Mouse (Mus musculus) brown adipose tissue, adult 24 weeks (tissue): ENCODE results near the gene Fam168a. TPM values are rescaled to one million over a fixed set of nuclear protein-coding genes. Genes with fewer than 3 reads are reported as not detected.

Experiments used
- H3K27ac ChIP-seq: fragments of 200-500 bp; replicated peaks from 2 replicates; pipeline ENCODE4 v1.5.1; 2012; ENCODE audit warnings: low read depth, mild to moderate bottlenecking, low read length
- H3K4me1 ChIP-seq: fragments of 200-500 bp; 2 replicates; pipeline ENCODE4 v1.6.1; 2012; ENCODE audit warnings: low read length, mixed read lengths; ENCODE audit not compliant: control insufficient read depth, insufficient read depth, insufficient read length
- H3K4me3 ChIP-seq: fragments of 200-500 bp; 2 replicates; pipeline ENCODE4 v1.5.1; 2012; ENCODE audit warnings: low read depth, mild to moderate bottlenecking, low read length, moderate library complexity; ENCODE audit not compliant: insufficient read depth
- polyA plus RNA-seq: library from polyadenylated mRNA; stranded (reverse); fragments of >200 nt; gene quantifications from 2 replicates; pipeline ENCODE4 v1.2.4, GENCODE M21; 2012; ENCODE audit not compliant: missing spikeins, insufficient read depth, insufficient read length

Gene Fam168a
- polyA plus RNA-seq, 1 experiment, result 27.2 TPM

DNA sequence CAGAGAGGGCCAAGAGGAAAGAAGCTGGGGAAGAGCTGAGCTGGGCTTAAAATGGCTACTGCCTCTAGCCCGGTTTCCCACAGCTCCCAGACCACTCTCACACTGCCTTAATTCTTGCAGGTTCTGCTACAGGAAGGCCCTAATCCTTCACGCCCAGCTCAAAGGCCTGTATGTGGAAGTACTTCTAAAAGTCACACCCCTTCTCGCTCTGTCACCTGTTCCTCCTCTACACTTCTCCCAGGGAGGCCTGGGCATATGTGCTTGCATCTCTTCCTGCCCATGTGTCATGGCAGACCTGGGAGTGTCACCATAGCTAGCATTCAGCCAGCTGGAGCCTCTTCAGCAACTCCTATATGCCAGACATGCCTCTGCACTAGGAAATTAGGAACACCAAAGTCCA lies 147.0 kb downstream of the Fam168a start:
- no peak overlapping the region for H3K4me3 ChIP-seq
- no peak overlapping the region for H3K27ac ChIP-seq
- H3K4me1 ChIP-seq, result peaks cover 5% of the 10 kb centered on the region; the same call in 1 of the 2 replicates

- Histone ChIP-seq H3K27ac (no peak overlapping the region), H3K4me3 (no peak overlapping the region), H3K4me1 (peaks cover 5% of the 10 kb centered on the region; the same call in 1 of the 2 replicates)
Observed at GRCm38 (mm10) chr7:100854137-100854814, 147.8 kb downstream of the Fam168a start.

- no peak overlapping the region; the same call in 1 of the 2 replicates for H3K27ac ChIP-seq
- peaks cover 5% of the 10 kb centered on the region; the same call in 1 of the 2 replicates for H3K4me1 ChIP-seq
Observed at GRCm38 (mm10) chr7:100854861-100855260, 148.4 kb downstream of the Fam168a start.

GRCm38 (mm10) chr7:100855300-100855699 lies 148.9 kb downstream of the Fam168a start:
- H3K4me3 ChIP-seq, result 0 out of 2 replicates have a peak overlapping the region, but pooled peaks have one; percentile 7
- H3K4me1 ChIP-seq, result peaks cover 5% of the 10 kb centered on the region; the same call in 1 of the 2 replicates
- H3K27ac ChIP-seq, result peak overlapping the region; percentile 36

More at GRCm38 (mm10) chr7:100854861-100855260, 148.4 kb downstream of the Fam168a start:
- 0 out of 2 replicates have a peak overlapping the region, but pooled peaks have one; percentile 7 for H3K4me3 ChIP-seq

DNA sequence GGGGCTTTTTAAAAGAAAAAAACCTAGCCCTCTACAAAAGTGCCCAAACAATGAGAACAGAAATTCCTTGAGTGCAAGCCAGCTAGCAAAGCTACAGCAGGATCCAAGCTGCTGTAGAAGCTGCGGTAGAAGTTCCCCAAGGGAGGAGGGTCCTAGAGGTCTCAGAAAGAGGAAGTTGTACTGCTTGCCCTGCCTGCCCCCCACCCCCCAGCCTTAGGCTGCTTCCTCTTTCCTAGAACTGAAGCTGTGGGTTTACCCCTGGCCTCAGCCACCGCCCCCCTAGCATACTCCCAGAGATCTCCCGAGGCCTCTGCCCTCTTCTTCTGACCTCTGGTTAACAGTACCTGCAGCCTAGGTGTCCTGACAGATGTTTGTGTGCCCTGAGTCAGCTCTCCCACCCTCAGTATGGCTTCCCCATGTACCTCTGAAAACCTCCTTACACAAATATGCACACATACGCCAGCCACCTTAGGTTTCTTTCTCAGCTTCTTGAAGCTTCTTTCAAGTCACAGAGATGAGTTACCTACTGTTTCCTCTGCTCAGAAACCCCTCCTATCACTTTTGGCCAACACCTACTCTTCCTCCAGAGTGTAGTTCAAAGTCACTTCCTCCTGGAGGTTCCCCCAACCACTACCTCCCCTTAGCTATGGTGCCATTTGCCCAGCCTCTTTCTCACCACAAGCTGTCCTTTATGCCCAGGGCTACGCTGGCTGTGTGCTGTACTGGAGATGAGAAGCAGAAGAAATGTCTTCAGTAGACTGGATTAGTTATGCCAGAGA lies 149.5 kb downstream of the Fam168a start:
- H3K4me1 ChIP-seq, result peaks cover 5% of the 10 kb centered on the region; the same call in 1 of the 2 replicates
- no peak overlapping the region for H3K4me3 ChIP-seq
- peak overlapping the region; percentile 62 for H3K27ac ChIP-seq

DNA sequence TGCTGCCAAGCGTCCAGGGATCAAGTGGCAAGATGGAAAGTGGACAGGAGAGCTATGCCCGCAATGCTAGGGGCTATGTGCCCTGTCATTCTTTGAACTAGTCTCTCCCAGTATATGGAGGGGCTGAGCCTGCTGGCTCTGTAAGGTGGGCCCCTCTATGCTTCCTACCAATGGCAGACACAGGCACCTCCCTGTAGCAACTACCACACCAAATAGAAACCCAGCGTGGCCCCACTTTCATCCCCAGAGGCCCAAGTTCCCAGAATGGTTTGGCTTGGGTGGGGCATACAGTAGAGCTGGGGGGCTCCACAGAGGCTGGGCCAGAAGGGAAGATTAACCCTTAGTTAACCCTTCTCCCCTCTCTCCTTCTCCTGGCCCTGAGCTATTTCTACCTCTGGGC lies 154.0 kb downstream of the Fam168a start:
- no peaks in the 10 kb centered on the region for H3K4me1 ChIP-seq
- H3K27ac ChIP-seq, result no peak overlapping the region
- H3K4me3 ChIP-seq, result no peak overlapping the region

GRCm38 (mm10) chr7:100861209-100861608 lies 154.8 kb downstream of the Fam168a start:
- Histone ChIP-seq H3K27ac (no peak overlapping the region), H3K4me3 (no peak overlapping the region), H3K4me1 (no peaks in the 10 kb centered on the region)

- Histone ChIP-seq H3K27ac (no peak overlapping the region), H3K4me1 (no peaks in the 10 kb centered on the region), H3K4me3 (peak overlapping the region; percentile 65)
Observed at GRCm38 (mm10) chr7:100862353-100862752, 155.9 kb downstream of the Fam168a start.

GRCm38 (mm10) chr7:100862828-100863638 lies 156.6 kb downstream of the Fam168a start, which contains the start of gene Relt:
TSS of gene Relt (minus strand) at chr7:100863446.
- H3K4me1 ChIP-seq, result no peaks in the 10 kb centered on the region
- H3K27ac ChIP-seq, result no peak within 1 kb of the TSS

DNA sequence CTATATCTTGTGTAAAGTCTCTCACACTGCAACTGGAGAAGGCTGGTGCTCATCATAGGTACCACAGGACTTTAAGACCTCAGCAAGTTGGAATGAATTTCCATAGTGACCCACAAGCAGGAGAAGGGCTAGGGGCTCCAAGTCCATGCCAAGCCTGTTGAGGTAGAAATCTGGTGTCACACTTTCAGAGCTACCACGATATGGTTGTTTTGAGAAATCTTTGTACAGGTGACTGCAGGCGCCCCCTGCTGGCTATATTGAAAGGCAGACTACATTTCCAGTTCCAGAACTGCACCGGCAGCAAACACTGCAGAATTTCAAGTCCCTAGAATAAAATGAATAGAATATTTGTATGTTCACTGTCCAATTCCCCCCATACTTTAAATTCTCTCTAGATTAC lies 160.2 kb downstream of the Fam168a start:
- Histone ChIP-seq H3K4me1 (peaks cover under 1% of the 10 kb centered on the region; the same call in 1 of the 2 replicates), H3K4me3 (no peak overlapping the region)

More at GRCm38 (mm10) chr7:100862828-100863638, 156.6 kb downstream of the Fam168a start, which contains the start of gene Relt:
- peak within 1 kb of the TSS; percentile 65 for H3K4me3 ChIP-seq

DNA sequence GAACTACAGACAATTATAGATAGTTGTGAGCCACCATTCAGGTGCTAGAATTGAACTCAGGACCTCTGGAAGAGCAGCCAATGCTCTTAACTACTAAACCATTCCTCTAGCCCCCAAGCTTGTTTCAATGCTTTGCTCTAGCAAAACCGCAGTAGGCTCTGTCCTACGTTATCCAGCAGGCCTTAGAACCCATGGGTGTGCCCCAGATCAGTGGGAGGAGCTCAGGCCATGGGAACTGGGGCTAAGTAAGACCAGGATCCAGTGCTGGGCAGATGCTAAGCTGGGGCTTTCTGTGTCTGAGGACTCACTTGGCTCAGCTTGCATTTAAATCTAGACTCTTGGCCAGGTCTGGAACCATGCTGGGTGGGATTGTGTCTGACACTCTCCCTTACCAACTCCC lies 161.1 kb downstream of the Fam168a start:
- no peak overlapping the region for H3K4me3 ChIP-seq
- H3K27ac ChIP-seq, result no peak overlapping the region
- peaks cover 3% of the 10 kb centered on the region; the same call in 1 of the 2 replicates for H3K4me1 ChIP-seq

More for the DNA sequence above, 160.2 kb downstream of the Fam168a start:
- no peak overlapping the region for H3K27ac ChIP-seq

- H3K4me3 ChIP-seq, result no peak overlapping the region
- H3K4me1 ChIP-seq, result peaks cover 3% of the 10 kb centered on the region; the same call in 1 of the 2 replicates
- peak overlapping the region; percentile 43 for H3K27ac ChIP-seq
Observed at GRCm38 (mm10) chr7:100868551-100868950, 162.1 kb downstream of the Fam168a start.

GRCm38 (mm10) chr7:100869877-100870629 lies 163.6 kb downstream of the Fam168a start:
- Histone ChIP-seq H3K4me3 (no peak overlapping the region), H3K4me1 (peaks cover 3% of the 10 kb centered on the region; the same call in 1 of the 2 replicates), H3K27ac (no peak overlapping the region)

GRCm38 (mm10) chr7:100871355-100871754 lies 164.9 kb downstream of the Fam168a start:
- no peak overlapping the region for H3K4me3 ChIP-seq
- H3K27ac ChIP-seq, result no peak overlapping the region
- peaks cover 3% of the 10 kb centered on the region; the same call in 1 of the 2 replicates for H3K4me1 ChIP-seq
